Comparison of ENCODE assay signal across 8 mouse cellular contexts in the genomic region with DNA sequence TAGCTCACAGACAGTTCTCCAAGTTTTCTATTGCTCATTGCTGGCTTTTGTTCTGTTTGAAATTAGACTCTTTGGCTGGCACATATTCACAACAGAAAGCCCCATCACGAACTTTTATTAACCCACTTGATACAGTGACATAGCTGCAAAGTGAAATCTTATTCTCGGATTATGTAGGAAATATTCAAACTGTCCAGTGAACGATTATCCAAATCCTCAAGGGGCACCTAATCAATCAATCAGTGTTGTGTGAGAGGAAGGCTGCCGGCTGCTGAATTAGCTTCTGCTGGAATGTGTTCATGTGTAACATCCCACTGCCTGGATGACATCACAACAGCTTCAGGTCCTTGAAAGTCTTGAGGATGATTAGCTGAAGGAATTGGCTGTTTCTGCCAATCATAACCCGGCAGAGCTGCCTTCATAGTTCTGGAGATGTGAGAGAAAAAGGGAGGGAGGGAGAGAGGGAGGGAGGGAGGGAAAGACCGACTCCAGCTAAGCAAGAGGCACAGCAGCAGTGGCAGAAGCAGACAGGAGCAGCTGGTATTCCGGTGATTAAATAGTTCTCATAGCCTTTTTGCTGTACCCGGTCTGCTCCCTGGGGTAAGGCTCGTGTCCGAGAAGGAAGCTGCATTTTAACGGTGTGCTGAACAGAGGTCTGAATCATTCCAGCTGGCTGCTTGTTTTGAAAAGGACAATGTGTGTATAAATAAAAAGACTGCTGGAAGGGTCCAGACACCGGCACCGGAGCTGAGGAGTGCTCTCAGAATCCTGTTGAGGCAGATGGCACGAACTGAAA. TPM values are rescaled to one million over a fixed set of nuclear protein-coding genes. Genes with fewer than 3 reads are reported as not detected.
DNase-seq lines count a peak whose midpoint lies in the region; ATAC-seq and TF ChIP-seq lines count a peak whose summit lies in the region.

Gene Ndst4 (plus strand): TSS at position 476 of the 796 bp plus-strand sequence.

- 14% methylated on average over 14 of the region's 14 CpGs for WGBS in kidney, embryonic 16.5 days
- WGBS in embryonic facial prominence, embryonic 14.5 days = 11% methylated on average over 14 of the region's 14 CpGs
- WGBS in limb, embryonic 14.5 days = 14% methylated on average over 14 of the region's 14 CpGs
- 12% methylated on average over 14 of the region's 14 CpGs for WGBS in neural tube, embryonic 12.5 days

- no peaks in the 10 kb centered on the region; the same call in 1 of the 2 replicates for H3K4me1 ChIP-seq in kidney, embryonic 16.5 days (ENCODE audit: insufficient read depth, low read length)
- no peaks in the 10 kb centered on the region; the same call in 1 of the 2 replicates for H3K4me1 ChIP-seq in embryonic facial prominence, embryonic 14.5 days (ENCODE audit: control insufficient read depth, insufficient read depth, low read length)
- H3K4me1 ChIP-seq in limb, embryonic 14.5 days (ENCODE audit: control insufficient read depth, insufficient read depth, low read length) = no peaks in the 10 kb centered on the region
- 0 out of 2 replicates have a peak, but pooled peaks cover 3% of the 10 kb centered on the region for H3K4me1 ChIP-seq in neural tube, embryonic 12.5 days

- DNase-seq in kidney, postnatal 14 days = no peak
- peak; percentile 74 for DNase-seq in embryonic facial prominence, embryonic 14.5 days (ENCODE audit: low spot score)
- DNase-seq in hindlimb bud, embryonic 11.5 days (ENCODE audit: extremely low spot score, low read depth, low spot score) = peak; percentile 16
- DNase-seq in limb, embryonic 14.5 days (ENCODE audit: low spot score) = peak; percentile 39
- DNase-seq in adrenal gland, postnatal 36 days = no peak

- H3K27me3 ChIP-seq in kidney, embryonic 16.5 days (ENCODE audit: insufficient read depth, low read length) = no peaks in the 10 kb centered on the region
- no peaks in the 10 kb centered on the region for H3K27me3 ChIP-seq in embryonic facial prominence, embryonic 14.5 days (replicated peaks; ENCODE audit: control insufficient read depth, insufficient read depth, low read length)
- no peaks in the 10 kb centered on the region for H3K27me3 ChIP-seq in limb, embryonic 14.5 days (ENCODE audit: control insufficient read depth, insufficient read depth, low read length)
- H3K27me3 ChIP-seq in neural tube, embryonic 12.5 days (replicated peaks) = no peaks in the 10 kb centered on the region

- no peaks in the 10 kb centered on the region for H3K36me3 ChIP-seq in kidney, embryonic 16.5 days (ENCODE audit: insufficient read depth, low read length)
- no peaks in the 10 kb centered on the region for H3K36me3 ChIP-seq in embryonic facial prominence, embryonic 14.5 days (ENCODE audit: control insufficient read depth, insufficient read depth, low read length)
- no peaks in the 10 kb centered on the region for H3K36me3 ChIP-seq in limb, embryonic 14.5 days (ENCODE audit: control insufficient read depth, insufficient read depth, low read length)
- H3K36me3 ChIP-seq in neural tube, embryonic 12.5 days = no peaks in the 10 kb centered on the region

- 0 out of 2 replicates have a peak within 1 kb of the TSS, but pooled peaks have one; percentile 37 for H3K9ac ChIP-seq in kidney, embryonic 16.5 days (replicated peaks; ENCODE audit: low read length)
- H3K9ac ChIP-seq in embryonic facial prominence, embryonic 14.5 days (ENCODE audit: low read depth, low read length) = peak within 1 kb of the TSS; percentile 22; the same call in 1 of the 2 replicates
- H3K9ac ChIP-seq in limb, embryonic 14.5 days (ENCODE audit: low read depth, low read length, severe bottlenecking) = peak within 1 kb of the TSS; percentile 44
- 0 out of 2 replicates have a peak within 1 kb of the TSS, but pooled peaks have one; percentile 40 for H3K9ac ChIP-seq in neural tube, embryonic 12.5 days

- H3K9me3 ChIP-seq in kidney, embryonic 16.5 days (ENCODE audit: low read length) = no peaks in the 10 kb centered on the region
- H3K9me3 ChIP-seq in embryonic facial prominence, embryonic 14.5 days (ENCODE audit: control insufficient read depth, low read length) = no peaks in the 10 kb centered on the region
- H3K9me3 ChIP-seq in limb, embryonic 14.5 days (ENCODE audit: control insufficient read depth, low read length) = no peaks in the 10 kb centered on the region
- H3K9me3 ChIP-seq in neural tube, embryonic 12.5 days = no peaks in the 10 kb centered on the region

- no peak for TF ChIP-seq POLR2A in limb, embryonic 14.5 days (IDR thresholded peaks at IDR 0.05; ENCODE audit: borderline replicate concordance, extremely low read depth, insufficient read depth, insufficient read length)

- ATAC-seq in kidney, embryonic 16.5 days (ENCODE audit: low FRiP score, low TSS enrichment) = peak; percentile 79
- ATAC-seq in embryonic facial prominence, embryonic 14.5 days (ENCODE audit: low read depth) = peak; percentile 92
- ATAC-seq in limb, embryonic 14.5 days (ENCODE audit: low FRiP score, low read depth) = peak; percentile 71
- peak; percentile 96 for ATAC-seq in neural tube, embryonic 12.5 days (ENCODE audit: low FRiP score, low read depth)
- ATAC-seq in CD4-positive, CD25-positive, alpha-beta regulatory T cell, adult 4 months = no peak

- peak within 1 kb of the TSS; percentile 59 for H3K4me2 ChIP-seq in kidney, embryonic 16.5 days (replicated peaks; ENCODE audit: low read depth, low read length)
- H3K4me2 ChIP-seq in embryonic facial prominence, embryonic 14.5 days (ENCODE audit: low read depth, low read length) = peak within 1 kb of the TSS; percentile 60
- peak within 1 kb of the TSS; percentile 57 for H3K4me2 ChIP-seq in limb, embryonic 14.5 days (replicated peaks; ENCODE audit: low read depth, low read length, severe bottlenecking)
- H3K4me2 ChIP-seq in neural tube, embryonic 12.5 days (replicated peaks) = peak within 1 kb of the TSS; percentile 63

- peak within 1 kb of the TSS; percentile 46 for H3K4me3 ChIP-seq in kidney, embryonic 16.5 days (ENCODE audit: low read length)
- peak within 1 kb of the TSS; percentile 42 for H3K4me3 ChIP-seq in embryonic facial prominence, embryonic 14.5 days (ENCODE audit: low read depth, low read length)
- H3K4me3 ChIP-seq in limb, embryonic 14.5 days (replicated peaks; ENCODE audit: low read length) = peak within 1 kb of the TSS; percentile 33
- peak within 1 kb of the TSS; percentile 28 for H3K4me3 ChIP-seq in neural tube, embryonic 12.5 days

- H3K27ac ChIP-seq in kidney, embryonic 16.5 days (ENCODE audit: low read length) = no peak within 1 kb of the TSS
- H3K27ac ChIP-seq in embryonic facial prominence, embryonic 14.5 days (replicated peaks; ENCODE audit: low read depth, low read length) = no peak within 1 kb of the TSS
- H3K27ac ChIP-seq in limb, embryonic 14.5 days (replicated peaks; ENCODE audit: low read depth, low read length) = no peak within 1 kb of the TSS
- no peak within 1 kb of the TSS for H3K27ac ChIP-seq in neural tube, embryonic 12.5 days

RNA-seq across cellular contexts. Expression of gene Ndst4, which starts in this region (rescaled TPM):
- 0.12 TPM in 1 of 2 replicates, not detected in the other for polyA plus RNA-seq in kidney, embryonic 16.5 days (2015; fragmentation: Nextera tagmentation; extraction: Ambion mirVana)
- polyA plus RNA-seq in embryonic facial prominence, embryonic 14.5 days (2014; fragmentation: Nextera tagmentation; extraction: Ambion mirVana) = 0.38 and 0.48 TPM in 2 replicates
- 0.84 and 0.92 TPM in 2 replicates for polyA plus RNA-seq in limb, embryonic 14.5 days (2012; rRNA removed)
- polyA plus RNA-seq in limb, embryonic 14.5 days (2014; fragmentation: Nextera tagmentation; extraction: Ambion mirVana) = 1.2 and 1.4 TPM in 2 replicates
- 1.9 and 2.7 TPM in 2 replicates for polyA plus RNA-seq in neural tube, embryonic 12.5 days (2016; fragmentation: Nextera tagmentation; extraction: Ambion mirVana)
- not detected for polyA plus RNA-seq in CD4-positive, CD25-positive, alpha-beta regulatory T cell, adult 4 months (2017; shearing (Covaris generic))
- not detected for total RNA-seq in adrenal gland, postnatal 36 days (2021)

Comparison
In these comparisons a context has a peak if more than half of its experiments do, and no peak if none do; other contexts are left out.
1. Peak in ATAC-seq, H3K4me3 ChIP-seq, H3K9ac ChIP-seq and H3K4me2 ChIP-seq in kidney, embryonic 16.5 days; RNA of the gene not detected or under 1 TPM.
2. Peak in DNase-seq, ATAC-seq, H3K4me3 ChIP-seq, H3K9ac ChIP-seq and H3K4me2 ChIP-seq in embryonic facial prominence, embryonic 14.5 days; RNA of the gene not detected or under 1 TPM.
3. DNase-seq: peak in hindlimb bud, embryonic 11.5 days (single experiment) and limb, embryonic 14.5 days (single experiment); none in kidney, postnatal 14 days (single experiment) and adrenal gland, postnatal 36 days (0 of 2).
4. Peak in every context shown above with its lines, with median percentiles within 50 percentile points of each other: H3K4me2 ChIP-seq, H3K4me3 ChIP-seq and H3K9ac ChIP-seq.